ENCODE assay signal across 11 mouse cellular contexts in the genomic region with DNA sequence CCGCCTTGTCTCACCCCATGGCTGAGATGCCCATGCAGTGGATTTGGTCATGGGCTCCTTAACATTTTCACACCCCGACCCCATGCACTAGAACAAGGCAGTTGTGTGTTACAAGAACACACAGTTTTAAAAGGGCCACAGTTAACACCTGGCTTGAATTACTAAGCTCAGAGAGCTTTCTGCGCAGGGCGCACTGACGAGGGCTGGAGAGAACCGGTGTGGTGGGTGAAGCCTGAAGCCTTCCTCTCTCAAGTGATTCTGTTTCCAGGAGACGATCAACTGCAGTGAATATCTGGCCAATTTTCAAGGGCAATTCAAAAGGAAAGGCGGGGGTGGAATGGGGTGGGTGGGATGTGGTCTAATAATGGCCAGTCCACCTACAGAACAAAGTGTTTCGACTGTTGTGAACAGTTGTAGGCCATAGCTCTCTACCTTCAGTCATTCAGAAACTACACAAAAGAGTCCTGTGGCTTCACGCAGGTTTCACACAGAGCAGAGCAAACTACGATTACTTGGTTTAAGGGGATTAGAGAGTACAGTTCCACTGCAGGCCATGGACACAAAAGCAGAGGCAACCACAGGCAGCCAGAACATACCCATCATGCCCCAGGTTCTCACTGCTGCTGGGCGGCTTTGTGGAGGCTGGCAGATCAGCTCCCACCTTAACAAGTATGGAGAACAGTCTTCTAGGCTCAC.
DNase-seq lines count a peak whose midpoint lies in the region; ATAC-seq and TF ChIP-seq lines count a peak whose summit lies in the region.
"Had no signal": no experiment of that assay in that cellular context is flagged by ENCODE, and none has a peak within 500 bp of the region (broad histone marks: within the 10 kb centered on the region; RNA-seq: fewer than 3 reads in every experiment).

No protein-coding gene starts in this region.

- H3K4me3 ChIP-seq in heart, embryonic 10.5 days = no peak overlapping the region
- H3K4me3 ChIP-seq in neural tube, embryonic 11.5 days (ENCODE audit: low read depth, low read length) = no peak overlapping the region
- H3K4me3 ChIP-seq in intestine, postnatal 0 days (ENCODE audit: low read depth, low read length) = no peak overlapping the region
- no peak overlapping the region for H3K4me3 ChIP-seq in olfactory bulb, adult 2 months (ENCODE audit: insufficient read depth, low read depth, low read length)

- no peak for DNase-seq in heart, embryonic 10.5 days (ENCODE audit: low spot score)
- no peak for DNase-seq in heart, adult 8-10 months (ENCODE audit: low spot score)
- no peak for DNase-seq in neural tube, embryonic 11.5 days (ENCODE audit: low spot score)
- no peak for DNase-seq in neural tube, embryonic 10.5 days (ENCODE audit: extremely low spot score, low spot score)
- no peak for DNase-seq in spleen, postnatal 36 days (ENCODE audit: low spot score in 2 of 2)
- no peak for DNase-seq in adrenal gland, postnatal 4 days (ENCODE audit: low spot score in 2 of 2)
- DNase-seq: cerebellum, adult 18-20 months; gastrocnemius, postnatal 25 days; layer of hippocampus, adult 9-11 months had no signal

- no peaks in the 10 kb centered on the region for H3K27me3 ChIP-seq in heart, embryonic 10.5 days (ENCODE audit: insufficient read depth, poor library complexity, severe bottlenecking)
- no peaks in the 10 kb centered on the region for H3K27me3 ChIP-seq in neural tube, embryonic 11.5 days (ENCODE audit: control insufficient read depth, insufficient read depth, low read length)
- H3K27me3 ChIP-seq in intestine, postnatal 0 days (replicated peaks; ENCODE audit: control insufficient read depth, insufficient read depth, low read length) = no peaks in the 10 kb centered on the region

- WGBS in heart, embryonic 10.5 days = 79% methylated on average over 12 of the region's 12 CpGs
- 58% methylated on average over 12 of the region's 12 CpGs for WGBS in neural tube, embryonic 11.5 days
- WGBS in intestine, postnatal 0 days = 82% methylated on average over 12 of the region's 12 CpGs
- 47% methylated on average over 12 of the region's 12 CpGs for WGBS in olfactory bulb, adult 2 months

- peaks cover 44% of the 10 kb centered on the region for H3K4me1 ChIP-seq in heart, embryonic 10.5 days
- H3K4me1 ChIP-seq in neural tube, embryonic 11.5 days (ENCODE audit: control insufficient read depth, insufficient read depth, low read length) = peaks cover 7% of the 10 kb centered on the region
- no peaks in the 10 kb centered on the region for H3K4me1 ChIP-seq in intestine, postnatal 0 days (replicated peaks; ENCODE audit: control insufficient read depth, insufficient read depth, low read length)
- H3K4me1 ChIP-seq in olfactory bulb, adult 2 months (ENCODE audit: control insufficient read depth, insufficient read depth, low read length) = peaks cover 34% of the 10 kb centered on the region

- peaks cover 28% of the 10 kb centered on the region for H3K36me3 ChIP-seq in heart, embryonic 10.5 days
- H3K36me3 ChIP-seq in neural tube, embryonic 11.5 days (ENCODE audit: control insufficient read depth, insufficient read depth, low read length) = peaks cover 3% of the 10 kb centered on the region
- peaks cover 29% of the 10 kb centered on the region for H3K36me3 ChIP-seq in intestine, postnatal 0 days (ENCODE audit: control insufficient read depth, insufficient read depth)

- H3K4me2 ChIP-seq in neural tube, embryonic 11.5 days (ENCODE audit: low read depth) = no peak overlapping the region
- no peak overlapping the region for H3K4me2 ChIP-seq in intestine, postnatal 0 days (replicated peaks; ENCODE audit: low read depth)

- ATAC-seq in neural tube, embryonic 11.5 days (ENCODE audit: insufficient read depth, low FRiP score, low TSS enrichment) = peak; percentile 67
- no peak for ATAC-seq in intestine, postnatal 0 days

- no peaks in the 10 kb centered on the region for H3K9me3 ChIP-seq in heart, embryonic 10.5 days
- H3K9me3 ChIP-seq in neural tube, embryonic 11.5 days (ENCODE audit: control insufficient read depth, low read length) = no peaks in the 10 kb centered on the region
- no peaks in the 10 kb centered on the region for H3K9me3 ChIP-seq in intestine, postnatal 0 days (ENCODE audit: control insufficient read depth)

- no peak overlapping the region for H3K9ac ChIP-seq in neural tube, embryonic 11.5 days (ENCODE audit: low read length)
- H3K9ac ChIP-seq in intestine, postnatal 0 days (ENCODE audit: low read depth, low read length) = no peak overlapping the region

- no peak for TF ChIP-seq CTCF in intestine, postnatal 0 days (IDR thresholded peaks at IDR 0.05; ENCODE audit: low read depth)
- no peak for TF ChIP-seq CTCF in olfactory bulb, adult 2 months (IDR thresholded peaks at IDR 0.05; ENCODE audit: insufficient read depth, low read depth, low read length)

- TF ChIP-seq POLR2A in olfactory bulb, adult 2 months (IDR thresholded peaks at IDR 0.05; ENCODE audit: insufficient read depth, low read depth, low read length) = no peak

- peak overlapping the region; percentile 80 for H3K27ac ChIP-seq in heart, embryonic 10.5 days
- H3K27ac ChIP-seq in neural tube, embryonic 11.5 days (ENCODE audit: low read depth, low read length) = no peak overlapping the region
- 0 out of 2 replicates have a peak overlapping the region, but pooled peaks have one; percentile 15 for H3K27ac ChIP-seq in intestine, postnatal 0 days (ENCODE audit: low read depth, low read length)
- peak overlapping the region; percentile 89 for H3K27ac ChIP-seq in olfactory bulb, adult 2 months (ENCODE audit: insufficient read depth, low read depth, low read length)
